Mouse (Mus musculus): ENCODE measurements at regions not wholly inside any gene's neighbourhood (a gene's known extent, or its start where the extent isn't known, plus 50 kb on each side); places are given as distances from the start of the nearest gene placed in this dataset.
A peak's percentile ranks its signal among the peaks of the same experiment; 100 is the strongest.

DNA sequence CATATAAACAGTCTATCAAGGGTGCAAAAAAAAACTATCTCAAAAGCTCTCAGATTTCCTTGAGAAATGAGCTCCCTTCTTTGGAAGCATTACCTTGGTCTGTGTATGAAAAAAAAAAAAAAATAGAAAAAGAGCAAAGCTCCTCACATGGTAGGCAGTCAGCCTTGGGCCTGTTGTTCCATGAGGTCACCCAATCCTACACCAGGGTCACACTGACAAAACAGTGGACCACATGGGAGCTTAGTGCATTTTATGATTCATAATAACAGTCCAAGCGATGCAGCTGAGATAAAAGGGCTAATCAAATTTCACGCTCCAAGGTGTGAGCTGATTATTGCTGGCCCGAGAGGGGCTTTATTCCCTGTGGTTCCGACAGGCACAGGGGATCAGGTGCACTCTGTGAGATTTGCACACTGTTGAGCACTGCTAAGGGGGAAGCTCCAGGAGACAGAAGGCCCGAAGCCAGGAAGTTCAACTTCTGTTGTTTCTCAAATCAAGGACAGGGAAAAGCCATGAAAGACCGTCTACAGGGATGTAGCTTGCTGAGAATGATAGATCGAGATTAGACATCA, 352.1 kb upstream of the Gm6657 start:
- H3K4me3 ChIP-seq (ENCODE audit: low read depth, low read length) = no peak overlapping the region
- H3K36me3 ChIP-seq (ENCODE audit: control insufficient read depth, insufficient read depth, low read length) = no peaks in the 10 kb centered on the region
- no peak overlapping the region for H3K9ac ChIP-seq (ENCODE audit: low read length)
- WGBS = 41% methylated on average over 7 of the region's 7 CpGs
- no peak overlapping the region for H3K4me2 ChIP-seq (ENCODE audit: low read depth, low read length, severe bottlenecking)
- H3K27me3 ChIP-seq (ENCODE audit: control insufficient read depth, insufficient read depth, low read length) = no peaks in the 10 kb centered on the region
- H3K4me1 ChIP-seq (replicated peaks; ENCODE audit: control insufficient read depth, insufficient read depth, low read length) = 0 out of 2 replicates have a peak, but pooled peaks cover 3% of the 10 kb centered on the region
- H3K27ac ChIP-seq (ENCODE audit: low read depth, low read length) = no peak overlapping the region
- peak; percentile 60; the same call in 1 of the 2 replicates for ATAC-seq (replicated peaks; ENCODE audit: low FRiP score)
- no peak for DNase-seq (ENCODE audit: low spot score)
- no peaks in the 10 kb centered on the region for H3K9me3 ChIP-seq (ENCODE audit: control insufficient read depth, low read length)

DNA sequence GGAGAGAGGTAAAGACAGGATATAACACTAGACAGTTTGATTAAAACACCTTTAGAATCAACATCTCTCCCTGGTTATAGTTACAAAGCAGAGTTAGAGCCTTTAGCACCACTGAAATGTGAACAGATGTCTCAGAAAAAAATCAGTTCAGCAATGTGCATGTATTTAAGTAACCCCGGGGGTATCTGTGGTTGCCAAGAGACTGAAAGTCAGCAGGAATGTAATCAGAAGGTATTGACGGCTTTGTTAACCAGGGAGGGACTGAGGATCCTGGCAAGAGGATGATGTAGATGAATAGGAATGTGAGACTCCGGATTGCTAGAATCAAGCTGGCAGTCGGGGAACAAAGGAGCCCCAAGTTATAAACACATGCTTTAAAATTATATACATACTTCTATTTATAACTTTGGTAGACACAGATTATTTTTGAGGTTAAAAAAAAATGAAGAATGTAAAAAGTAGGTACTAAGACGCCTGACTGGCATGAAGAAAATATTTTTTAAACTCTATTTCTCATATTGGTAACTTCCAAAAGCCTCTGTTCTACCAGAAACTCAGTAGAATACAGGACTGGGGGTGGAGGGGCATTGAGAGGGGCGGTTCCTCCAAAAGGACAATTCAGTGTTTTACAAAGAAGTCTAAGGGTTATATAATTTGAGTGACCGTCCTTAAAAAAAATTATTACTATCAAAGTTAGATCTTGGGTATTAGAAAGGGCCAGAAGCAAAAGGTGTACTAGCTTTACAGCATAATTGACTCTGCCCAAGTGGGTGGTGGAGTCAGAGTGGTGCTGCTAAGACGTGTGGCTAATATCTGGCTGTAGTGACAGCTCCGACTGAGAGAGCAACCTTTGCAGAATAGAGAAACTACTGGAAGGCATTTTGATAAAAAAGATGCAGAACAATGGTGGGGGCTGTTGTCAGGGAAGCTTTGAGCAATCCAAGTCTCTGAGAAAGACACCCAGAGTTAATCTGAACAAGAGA, 341.2 kb upstream of the Gm6657 start:
- Histone ChIP-seq H3K27me3 (ENCODE audit: control insufficient read depth, insufficient read depth, low read length) (no peaks in the 10 kb centered on the region), H3K9ac (ENCODE audit: low read length) (no peak overlapping the region), H3K4me3 (ENCODE audit: low read depth, low read length) (no peak overlapping the region), H3K36me3 (ENCODE audit: control insufficient read depth, insufficient read depth, low read length) (no peaks in the 10 kb centered on the region), H3K4me2 (ENCODE audit: low read depth, low read length, severe bottlenecking) (no peak overlapping the region), H3K27ac (ENCODE audit: low read depth, low read length) (peak overlapping the region; percentile 57; the same call in 1 of the 2 replicates), H3K4me1 (replicated peaks; ENCODE audit: control insufficient read depth, insufficient read depth, low read length) (peaks cover 12% of the 10 kb centered on the region), H3K9me3 (ENCODE audit: control insufficient read depth, low read length) (no peaks in the 10 kb centered on the region)
- DNase-seq (ENCODE audit: low spot score) (peak; percentile 53), ATAC-seq (replicated peaks; ENCODE audit: low FRiP score) (peak; percentile 78)
- 23% methylated on average over 9 of the region's 9 CpGs for WGBS

DNA sequence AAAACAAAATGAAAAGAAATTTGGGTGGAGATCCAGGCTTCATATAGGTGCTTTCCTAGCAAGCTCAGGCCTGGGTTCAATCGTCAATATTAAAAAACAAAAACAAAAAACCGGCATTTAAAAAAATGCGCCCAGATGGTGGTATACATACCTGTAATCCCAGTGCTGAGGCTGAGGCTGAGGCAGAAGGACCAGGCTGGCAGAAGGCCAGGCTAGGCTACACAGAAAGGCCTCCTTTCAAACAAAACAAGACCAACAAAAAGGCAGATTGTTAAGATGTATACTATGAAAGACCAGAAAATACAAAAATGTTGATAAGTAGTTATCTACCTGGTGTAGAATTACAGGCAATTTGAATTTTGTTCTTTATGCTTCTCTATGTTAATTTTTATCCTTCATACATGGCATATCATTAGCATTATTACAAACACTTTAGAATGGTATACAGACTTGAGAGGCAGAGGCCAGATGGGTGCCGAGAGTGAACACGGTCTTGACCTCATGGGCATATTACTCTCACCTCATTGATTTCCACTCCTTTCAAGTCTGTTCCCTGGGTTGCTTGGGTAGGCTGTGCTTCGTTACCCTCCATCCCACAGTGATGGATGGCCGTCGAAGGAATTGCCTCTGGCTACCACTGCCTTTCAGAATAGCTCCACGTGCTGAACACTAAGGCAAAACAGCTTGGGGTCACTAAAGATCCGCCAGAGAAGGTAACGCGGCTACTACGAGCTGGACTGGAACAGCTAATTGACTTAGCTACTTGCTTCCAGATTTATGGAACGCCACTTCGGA, 339.6 kb upstream of the Gm6657 start:
- Histone ChIP-seq H3K9ac (ENCODE audit: low read length) (no peak overlapping the region), H3K27ac (ENCODE audit: low read depth, low read length) (no peak overlapping the region), H3K9me3 (ENCODE audit: control insufficient read depth, low read length) (no peaks in the 10 kb centered on the region), H3K4me1 (replicated peaks; ENCODE audit: control insufficient read depth, insufficient read depth, low read length) (peaks cover 12% of the 10 kb centered on the region), H3K4me2 (ENCODE audit: low read depth, low read length, severe bottlenecking) (no peak overlapping the region), H3K36me3 (ENCODE audit: control insufficient read depth, insufficient read depth, low read length) (no peaks in the 10 kb centered on the region), H3K27me3 (ENCODE audit: control insufficient read depth, insufficient read depth, low read length) (no peaks in the 10 kb centered on the region), H3K4me3 (ENCODE audit: low read depth, low read length) (no peak overlapping the region)
- WGBS = 43% methylated on average over 15 of the region's 15 CpGs
- ATAC-seq (replicated peaks; ENCODE audit: low FRiP score) (peak; percentile 70), DNase-seq (ENCODE audit: low spot score) (peak; percentile 54)

DNA sequence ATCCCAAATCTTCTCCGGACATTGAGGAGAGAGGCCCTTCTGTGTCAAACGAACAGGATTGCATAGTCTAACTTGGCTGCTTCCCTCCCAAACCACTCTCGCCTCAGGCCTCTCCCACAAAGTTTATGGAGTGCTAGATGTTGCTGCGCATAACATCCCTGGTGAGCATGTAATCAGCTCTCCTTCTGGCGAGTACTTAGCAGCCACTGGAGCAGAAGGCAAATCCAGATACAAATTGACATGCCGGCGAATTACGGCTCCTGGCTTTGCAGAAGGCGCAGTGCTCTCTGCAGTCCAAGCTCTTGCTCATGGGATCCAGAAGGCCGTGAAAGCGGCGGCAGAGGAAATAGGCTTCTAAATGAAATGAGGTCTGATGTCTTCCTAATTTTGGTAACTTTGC, 338.2 kb upstream of the Gm6657 start:
- no peak overlapping the region for H3K9ac ChIP-seq (ENCODE audit: low read length)
- DNase-seq (ENCODE audit: low spot score) (no peak), ATAC-seq (replicated peaks; ENCODE audit: low FRiP score) (no peak)
- peaks cover 12% of the 10 kb centered on the region for H3K4me1 ChIP-seq (replicated peaks; ENCODE audit: control insufficient read depth, insufficient read depth, low read length)
- H3K36me3 ChIP-seq (ENCODE audit: control insufficient read depth, insufficient read depth, low read length) = no peaks in the 10 kb centered on the region
- H3K9me3 ChIP-seq (ENCODE audit: control insufficient read depth, low read length) = no peaks in the 10 kb centered on the region
- no peaks in the 10 kb centered on the region for H3K27me3 ChIP-seq (ENCODE audit: control insufficient read depth, insufficient read depth, low read length)
- WGBS = 78% methylated on average over 12 of the region's 12 CpGs
- no peak overlapping the region for H3K27ac ChIP-seq (ENCODE audit: low read depth, low read length)
- H3K4me3 ChIP-seq (ENCODE audit: low read depth, low read length) = no peak overlapping the region
- H3K4me2 ChIP-seq (ENCODE audit: low read depth, low read length, severe bottlenecking) = no peak overlapping the region

DNA sequence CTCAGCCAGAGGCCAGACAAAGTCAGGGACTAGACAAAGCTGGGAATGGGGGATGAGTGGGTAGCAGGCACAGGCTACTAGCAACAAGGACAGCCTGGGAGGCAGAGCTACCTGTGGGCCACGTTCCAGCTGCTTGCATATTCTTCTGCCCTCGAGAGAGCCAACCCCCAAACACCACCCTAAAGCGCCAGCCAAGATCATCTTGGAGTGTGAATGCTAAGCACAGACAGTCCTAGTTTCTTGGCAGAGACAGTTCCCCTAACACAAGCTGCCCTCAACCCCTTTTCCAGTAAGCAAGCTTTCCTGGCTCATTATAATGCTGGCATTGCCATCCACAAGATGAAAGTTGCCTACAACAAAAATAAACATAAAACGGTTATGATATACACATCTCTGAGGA, 336.8 kb upstream of the Gm6657 start:
- H3K4me1 ChIP-seq (replicated peaks; ENCODE audit: control insufficient read depth, insufficient read depth, low read length) = peaks cover 10% of the 10 kb centered on the region
- no peak overlapping the region for H3K9ac ChIP-seq (ENCODE audit: low read length)
- WGBS = 83% methylated on average over 4 of the region's 4 CpGs
- H3K36me3 ChIP-seq (ENCODE audit: control insufficient read depth, insufficient read depth, low read length) = no peaks in the 10 kb centered on the region
- H3K27me3 ChIP-seq (ENCODE audit: control insufficient read depth, insufficient read depth, low read length) = no peaks in the 10 kb centered on the region
- ATAC-seq (replicated peaks; ENCODE audit: low FRiP score) = no peak
- no peak overlapping the region for H3K27ac ChIP-seq (ENCODE audit: low read depth, low read length)
- no peaks in the 10 kb centered on the region for H3K9me3 ChIP-seq (ENCODE audit: control insufficient read depth, low read length)
- no peak overlapping the region for H3K4me2 ChIP-seq (ENCODE audit: low read depth, low read length, severe bottlenecking)
- DNase-seq (ENCODE audit: low spot score) = no peak
- no peak overlapping the region for H3K4me3 ChIP-seq (ENCODE audit: low read depth, low read length)

DNA sequence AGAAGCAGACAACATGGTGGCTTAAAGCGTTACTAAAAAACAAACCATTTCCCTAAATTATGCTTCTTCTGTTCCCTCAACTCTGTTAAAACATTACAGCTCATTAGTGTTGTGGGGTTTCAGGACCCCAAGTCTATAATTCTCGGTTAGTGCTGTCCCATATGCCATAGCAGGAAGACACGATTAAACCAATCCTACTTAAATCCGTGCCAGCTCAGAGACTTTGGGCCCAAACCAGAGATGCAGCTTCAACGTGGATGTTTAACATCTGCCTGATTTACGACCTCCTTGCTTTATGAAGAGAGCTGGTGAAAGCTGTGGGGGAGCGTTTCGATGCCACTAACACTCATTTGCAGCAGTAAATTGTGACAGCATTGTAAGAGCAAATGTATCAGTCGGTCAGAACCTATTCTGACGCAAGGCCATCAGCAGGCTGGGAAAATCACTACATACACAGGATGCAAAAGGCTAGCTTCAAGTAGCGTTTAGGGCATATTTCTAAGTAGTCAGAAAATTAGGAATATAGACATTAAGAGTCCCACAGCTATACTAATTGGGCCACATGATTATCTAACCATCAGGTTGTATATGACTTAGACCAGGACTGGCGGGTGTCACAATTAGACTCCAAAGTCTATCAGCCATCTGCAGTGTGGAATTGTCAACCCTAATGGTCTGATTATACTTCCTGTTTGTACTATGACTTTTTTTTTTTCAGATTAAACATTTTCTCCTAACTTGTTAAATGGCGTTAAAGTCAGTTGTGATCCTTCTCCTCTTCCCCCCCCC, 333.1 kb upstream of the Gm6657 start:
- no peak overlapping the region for H3K4me3 ChIP-seq (ENCODE audit: low read depth, low read length)
- no peak overlapping the region for H3K4me2 ChIP-seq (ENCODE audit: low read depth, low read length, severe bottlenecking)
- ATAC-seq (replicated peaks; ENCODE audit: low FRiP score) (no peak), DNase-seq (ENCODE audit: low spot score) (no peak)
- WGBS = 86% methylated on average over 13 of the region's 13 CpGs
- no peaks in the 10 kb centered on the region for H3K27me3 ChIP-seq (ENCODE audit: control insufficient read depth, insufficient read depth, low read length)
- no peaks in the 10 kb centered on the region for H3K36me3 ChIP-seq (ENCODE audit: control insufficient read depth, insufficient read depth, low read length)
- H3K9me3 ChIP-seq (ENCODE audit: control insufficient read depth, low read length) = no peaks in the 10 kb centered on the region
- no peak overlapping the region for H3K9ac ChIP-seq (ENCODE audit: low read length)
- no peaks in the 10 kb centered on the region for H3K4me1 ChIP-seq (replicated peaks; ENCODE audit: control insufficient read depth, insufficient read depth, low read length)
- no peak overlapping the region for H3K27ac ChIP-seq (ENCODE audit: low read depth, low read length)

DNA sequence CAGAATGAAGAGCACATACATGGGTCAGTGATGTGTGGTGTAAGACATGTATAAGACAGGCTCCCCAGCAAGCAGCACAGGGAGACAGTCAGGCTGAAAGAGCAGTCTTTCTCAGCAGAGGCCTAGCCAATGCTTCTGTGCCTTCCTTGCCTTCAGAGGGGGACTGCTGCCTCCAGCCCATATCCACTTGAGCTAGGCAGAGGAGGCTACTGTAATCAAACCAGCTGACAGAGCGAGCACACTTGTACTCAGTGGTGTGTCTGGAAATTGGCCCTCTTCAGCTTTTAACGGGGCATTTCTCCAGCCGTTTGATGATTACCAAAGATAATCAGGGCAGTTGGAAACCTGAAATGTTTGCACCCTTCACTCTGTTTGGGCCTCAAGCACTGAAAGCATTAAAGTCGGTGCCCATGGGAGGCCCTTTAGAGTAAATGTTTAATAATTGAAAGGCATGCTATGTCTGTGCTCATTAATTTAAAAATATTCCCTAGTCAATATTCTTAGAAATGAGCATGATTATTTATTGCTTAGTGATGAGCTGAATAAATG, 326.0 kb upstream of the Gm6657 start:
- no peaks in the 10 kb centered on the region for H3K36me3 ChIP-seq (ENCODE audit: control insufficient read depth, insufficient read depth, low read length)
- no peak overlapping the region for H3K4me2 ChIP-seq (ENCODE audit: low read depth, low read length, severe bottlenecking)
- H3K27ac ChIP-seq (ENCODE audit: low read depth, low read length) = no peak overlapping the region
- H3K9ac ChIP-seq (ENCODE audit: low read length) = no peak overlapping the region
- WGBS = 83% methylated on average over 4 of the region's 4 CpGs
- H3K4me1 ChIP-seq (replicated peaks; ENCODE audit: control insufficient read depth, insufficient read depth, low read length) = no peaks in the 10 kb centered on the region
- no peak for ATAC-seq (replicated peaks; ENCODE audit: low FRiP score)
- DNase-seq (ENCODE audit: low spot score) = no peak
- H3K27me3 ChIP-seq (ENCODE audit: control insufficient read depth, insufficient read depth, low read length) = no peaks in the 10 kb centered on the region
- no peaks in the 10 kb centered on the region for H3K9me3 ChIP-seq (ENCODE audit: control insufficient read depth, low read length)
- no peak overlapping the region for H3K4me3 ChIP-seq (ENCODE audit: low read depth, low read length)

DNA sequence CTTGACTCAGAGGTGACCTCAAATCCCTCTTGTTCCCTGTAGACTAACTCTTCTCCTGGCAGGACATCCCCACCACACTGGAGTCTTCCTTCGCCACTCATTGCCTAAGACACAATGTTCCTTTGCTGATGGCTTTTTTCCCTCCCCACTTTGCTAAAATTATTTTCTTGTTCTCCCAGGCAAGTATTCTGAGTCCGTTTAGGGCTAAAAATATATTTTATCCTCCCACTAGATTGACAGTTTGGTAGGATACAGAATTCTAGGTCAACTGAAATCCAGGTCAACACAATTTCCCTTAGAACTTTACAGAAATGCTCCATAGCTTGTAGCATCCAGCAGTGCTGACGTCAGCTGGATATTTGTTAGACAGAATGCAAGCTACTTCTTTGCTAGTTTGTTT, 324.7 kb upstream of the Gm6657 start:
- no peaks in the 10 kb centered on the region for H3K9me3 ChIP-seq (ENCODE audit: control insufficient read depth, low read length)
- no peaks in the 10 kb centered on the region for H3K27me3 ChIP-seq (ENCODE audit: control insufficient read depth, insufficient read depth, low read length)
- DNase-seq (ENCODE audit: low spot score) (no peak), ATAC-seq (replicated peaks; ENCODE audit: low FRiP score) (no peak)
- H3K36me3 ChIP-seq (ENCODE audit: control insufficient read depth, insufficient read depth, low read length) = no peaks in the 10 kb centered on the region
- H3K27ac ChIP-seq (ENCODE audit: low read depth, low read length) = no peak overlapping the region
- no peak overlapping the region for H3K4me3 ChIP-seq (ENCODE audit: low read depth, low read length)
- WGBS = 86% methylated on average over 3 of the region's 3 CpGs
- H3K9ac ChIP-seq (ENCODE audit: low read length) = no peak overlapping the region
- H3K4me1 ChIP-seq (replicated peaks; ENCODE audit: control insufficient read depth, insufficient read depth, low read length) = no peaks in the 10 kb centered on the region
- no peak overlapping the region for H3K4me2 ChIP-seq (ENCODE audit: low read depth, low read length, severe bottlenecking)

Measured in forebrain, embryonic 11.5 days (tissue).